Mouse (Mus musculus) heart, adult 2 months (tissue): ENCODE data around the gene Relt.

Experiments
- CTCF ChIP-seq: fragments of 200-600 bp; IDR thresholded peaks from 2 replicates; pipeline ENCODE4 v1.8.1; 2022; ENCODE audit warnings: antibody characterized with exemption, mild to moderate bottlenecking, moderate library complexity
- EP300 ChIP-seq: fragments of 200-500 bp; IDR thresholded peaks from 2 replicates; pipeline ENCODE4 v1.6.1; 2011; ENCODE audit warnings: low read depth, low read length, control low read depth; ENCODE audit not compliant: insufficient read depth
- POLR2A ChIP-seq: fragments of 200-500 bp; IDR thresholded peaks from 2 replicates; pipeline ENCODE4 v1.6.1; 2011; ENCODE audit warnings: mild to moderate bottlenecking, low read depth, low read length, control low read depth; ENCODE audit not compliant: insufficient read depth

- TF ChIP-seq POLR2A (no peak), CTCF (no peak), EP300 (no peak)
Measured at GRCm38 (mm10) chr7:100833859-100834258, 29.4 kb downstream of the Relt start.
